Mouse (Mus musculus): ENCODE data around the gene Clrn2. TPM values are rescaled to one million over a fixed set of nuclear protein-coding genes. Genes with fewer than 3 reads are reported as not detected.

Gene Clrn2
- polyA plus RNA-seq, 1 experiment from 2014 or later, result 0.18 TPM

DNA sequence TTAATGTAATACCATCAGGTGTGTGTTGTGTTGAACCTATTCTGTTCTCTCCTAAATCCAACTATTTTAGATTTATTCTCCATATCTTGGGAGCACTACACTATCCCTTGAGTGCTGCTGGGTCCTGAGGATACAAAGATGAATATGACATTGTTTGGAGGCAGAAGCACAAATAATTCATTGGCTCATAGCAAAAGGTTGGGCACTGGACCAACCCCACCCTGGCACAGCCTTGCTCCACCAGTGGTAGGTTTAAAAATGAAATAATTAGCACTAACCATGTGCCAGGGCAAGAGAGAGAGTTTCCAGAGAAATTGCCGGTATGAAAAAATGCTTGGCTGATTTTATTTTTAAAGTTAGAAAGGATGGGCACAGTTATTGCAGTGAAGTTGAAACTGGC, 20.0 kb downstream of the Clrn2 start:
- WGBS, result 96% methylated on average over 1 of the region's 1 CpGs
- H3K9me3 ChIP-seq, result no peaks in the 10 kb centered on the region
- H3K4me3 ChIP-seq, result no peak overlapping the region
- H3K4me2 ChIP-seq, result no peak overlapping the region
- no peaks in the 10 kb centered on the region for H3K4me1 ChIP-seq
- H3K27me3 ChIP-seq (replicated peaks), result 0 out of 2 replicates have a peak, but pooled peaks cover 3% of the 10 kb centered on the region
- H3K36me3 ChIP-seq (replicated peaks), result no peaks in the 10 kb centered on the region
- no peak overlapping the region for H3K9ac ChIP-seq
- ATAC-seq (replicated peaks), result 0 out of 2 replicates have a peak, but pooled peaks have one; percentile 17
- H3K27ac ChIP-seq, result no peak overlapping the region

DNA sequence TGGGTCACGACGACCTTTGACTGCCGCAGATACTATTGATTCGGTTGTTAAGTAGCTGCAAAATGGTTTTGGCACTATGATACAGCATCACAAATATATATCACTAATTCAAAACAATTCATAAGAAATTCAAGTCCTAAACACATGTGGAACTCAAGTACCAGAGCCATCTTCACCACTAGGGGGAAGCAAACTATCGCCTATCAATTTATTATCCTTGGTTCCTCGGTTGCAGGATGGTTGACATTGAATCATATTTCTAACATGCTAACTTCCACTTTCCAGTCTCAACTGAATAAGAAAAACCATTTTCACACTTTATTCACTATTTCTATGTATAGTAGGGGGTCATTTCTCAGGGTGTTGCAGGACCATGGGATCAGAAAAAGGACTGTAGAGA, 20.7 kb downstream of the Clrn2 start:
- Histone ChIP-seq H3K9me3 (no peaks in the 10 kb centered on the region), H3K36me3 (replicated peaks) (no peaks in the 10 kb centered on the region), H3K4me3 (no peak overlapping the region), H3K9ac (no peak overlapping the region), H3K4me1 (no peaks in the 10 kb centered on the region), H3K27ac (no peak overlapping the region), H3K4me2 (no peak overlapping the region), H3K27me3 (replicated peaks) (0 out of 2 replicates have a peak, but pooled peaks cover 3% of the 10 kb centered on the region)
- ATAC-seq (replicated peaks), result peak; percentile 65; the same call in 1 of the 2 replicates
- WGBS, result 31% methylated on average over 6 of the region's 6 CpGs

- H3K27me3 ChIP-seq (replicated peaks), result 0 out of 2 replicates have a peak, but pooled peaks cover 3% of the 10 kb centered on the region
- no peak overlapping the region for H3K9ac ChIP-seq
- no peaks in the 10 kb centered on the region for H3K36me3 ChIP-seq (replicated peaks)
- H3K4me1 ChIP-seq, result no peaks in the 10 kb centered on the region
- H3K9me3 ChIP-seq, result no peaks in the 10 kb centered on the region
- H3K4me3 ChIP-seq, result no peak overlapping the region
- no peak overlapping the region for H3K4me2 ChIP-seq
- no peak for ATAC-seq (replicated peaks)
- H3K27ac ChIP-seq, result no peak overlapping the region
- 77% methylated on average over 3 of the region's 4 CpGs for WGBS
Measured at GRCm38 (mm10) chr5:45474758-45475157, 21.2 kb downstream of the Clrn2 start.

GRCm38 (mm10) chr5:45475771-45476170, 22.2 kb downstream of the Clrn2 start:
- no peaks in the 10 kb centered on the region for H3K9me3 ChIP-seq
- no peak overlapping the region for H3K27ac ChIP-seq
- H3K9ac ChIP-seq, result no peak overlapping the region
- H3K4me3 ChIP-seq, result no peak overlapping the region
- no peak overlapping the region for H3K4me2 ChIP-seq
- 92% methylated on average over 5 of the region's 5 CpGs for WGBS
- H3K36me3 ChIP-seq (replicated peaks), result no peaks in the 10 kb centered on the region
- H3K4me1 ChIP-seq, result no peaks in the 10 kb centered on the region
- H3K27me3 ChIP-seq (replicated peaks), result 0 out of 2 replicates have a peak, but pooled peaks cover 3% of the 10 kb centered on the region
- no peak for ATAC-seq (replicated peaks)

DNA sequence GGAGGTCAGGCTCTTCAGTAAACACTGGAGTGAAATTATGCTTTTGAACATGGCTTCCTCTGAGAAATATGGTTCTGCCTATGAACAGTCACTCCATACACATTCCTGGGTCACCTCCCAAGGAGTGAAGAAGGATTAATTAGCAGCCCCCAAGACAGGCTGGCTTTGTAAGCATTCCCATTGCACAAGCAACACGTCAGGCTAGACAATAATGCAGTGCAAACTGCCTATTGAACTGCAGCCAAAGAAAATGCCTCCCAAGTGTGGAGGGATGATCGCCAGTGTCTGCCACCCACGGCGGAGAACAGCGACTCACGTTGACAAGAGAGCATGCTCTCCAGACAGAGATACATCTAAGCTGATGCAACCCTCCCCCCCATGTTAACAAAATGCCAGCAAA, 22.7 kb downstream of the Clrn2 start:
- Histone ChIP-seq H3K4me2 (no peak overlapping the region), H3K27me3 (replicated peaks) (0 out of 2 replicates have a peak, but pooled peaks cover 3% of the 10 kb centered on the region), H3K9me3 (no peaks in the 10 kb centered on the region), H3K36me3 (replicated peaks) (no peaks in the 10 kb centered on the region), H3K4me3 (no peak overlapping the region), H3K27ac (no peak overlapping the region), H3K9ac (no peak overlapping the region), H3K4me1 (no peaks in the 10 kb centered on the region)
- ATAC-seq (replicated peaks), result no peak
- 26% methylated on average over 6 of the region's 6 CpGs for WGBS

- ATAC-seq (replicated peaks), result no peak
- Histone ChIP-seq H3K9me3 (no peaks in the 10 kb centered on the region), H3K27ac (no peak overlapping the region), H3K4me1 (no peaks in the 10 kb centered on the region), H3K4me3 (no peak overlapping the region), H3K27me3 (replicated peaks) (0 out of 2 replicates have a peak, but pooled peaks cover 3% of the 10 kb centered on the region), H3K9ac (no peak overlapping the region), H3K36me3 (replicated peaks) (no peaks in the 10 kb centered on the region), H3K4me2 (no peak overlapping the region)
- WGBS, result 90% methylated on average over 7 of the region's 7 CpGs
Measured at GRCm38 (mm10) chr5:45477601-45478000, 24.1 kb downstream of the Clrn2 start.

GRCm38 (mm10) chr5:45480066-45480465, 26.5 kb downstream of the Clrn2 start:
- no peaks in the 10 kb centered on the region for H3K9me3 ChIP-seq
- 100% methylated on average over 1 of the region's 1 CpGs for WGBS
- no peak for ATAC-seq (replicated peaks)
- H3K4me3 ChIP-seq, result no peak overlapping the region
- no peaks in the 10 kb centered on the region for H3K36me3 ChIP-seq (replicated peaks)
- no peak overlapping the region for H3K27ac ChIP-seq
- no peak overlapping the region for H3K9ac ChIP-seq
- no peaks in the 10 kb centered on the region for H3K27me3 ChIP-seq (replicated peaks)
- no peak overlapping the region for H3K4me2 ChIP-seq
- no peaks in the 10 kb centered on the region for H3K4me1 ChIP-seq

DNA sequence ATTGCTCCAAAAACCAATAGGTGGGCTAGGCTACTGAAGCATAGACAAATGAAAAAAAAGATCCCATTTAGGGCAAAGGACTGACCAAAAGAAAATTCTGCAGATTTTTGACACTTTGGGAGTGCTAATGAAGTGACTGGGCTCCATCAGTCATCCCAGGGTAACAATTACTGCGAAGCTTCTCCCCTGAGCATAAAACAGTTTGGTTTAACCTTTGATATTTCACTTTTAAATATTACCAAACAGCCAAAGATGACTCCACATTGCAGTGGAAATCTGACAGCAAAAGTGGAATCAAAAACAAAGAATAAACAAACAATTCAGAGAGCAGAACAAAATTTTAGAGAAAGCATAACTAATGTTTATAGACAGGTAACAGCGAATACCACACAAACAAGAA, 27.6 kb downstream of the Clrn2 start:
- Histone ChIP-seq H3K4me2 (no peak overlapping the region), H3K27ac (no peak overlapping the region), H3K9me3 (no peaks in the 10 kb centered on the region), H3K9ac (no peak overlapping the region), H3K4me3 (no peak overlapping the region), H3K4me1 (no peaks in the 10 kb centered on the region), H3K27me3 (replicated peaks) (no peaks in the 10 kb centered on the region), H3K36me3 (replicated peaks) (no peaks in the 10 kb centered on the region)
- ATAC-seq (replicated peaks), result no peak
- WGBS, result 88% methylated on average over 2 of the region's 2 CpGs

DNA sequence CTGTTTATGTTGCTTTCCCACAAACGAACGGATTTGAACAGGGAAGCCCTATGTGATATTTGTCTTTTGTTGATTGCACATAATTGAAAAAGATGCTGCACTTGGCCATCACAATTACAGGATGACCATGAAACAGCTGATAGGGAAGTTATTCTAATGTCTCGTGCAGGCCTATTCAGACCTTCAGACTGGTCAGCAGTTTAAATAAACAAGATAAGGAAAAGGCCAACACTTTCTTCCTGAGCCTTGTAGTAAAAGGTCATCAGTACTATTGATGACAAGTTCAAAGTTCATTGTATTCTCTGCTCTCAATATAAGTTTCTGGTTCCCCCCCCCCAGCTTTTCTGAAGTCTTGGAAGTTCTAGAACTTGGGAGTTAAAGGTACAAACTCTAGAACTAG, 29.1 kb downstream of the Clrn2 start:
- Histone ChIP-seq H3K4me1 (no peaks in the 10 kb centered on the region), H3K27me3 (replicated peaks) (no peaks in the 10 kb centered on the region), H3K9ac (no peak overlapping the region), H3K4me3 (no peak overlapping the region), H3K27ac (no peak overlapping the region), H3K9me3 (no peaks in the 10 kb centered on the region), H3K4me2 (no peak overlapping the region), H3K36me3 (replicated peaks) (no peaks in the 10 kb centered on the region)
- 83% methylated on average over 3 of the region's 3 CpGs for WGBS
- no peak for ATAC-seq (replicated peaks)

- Histone ChIP-seq H3K27ac (no peak overlapping the region), H3K27me3 (replicated peaks) (no peaks in the 10 kb centered on the region), H3K4me1 (no peaks in the 10 kb centered on the region), H3K9ac (no peak overlapping the region), H3K36me3 (replicated peaks) (no peaks in the 10 kb centered on the region), H3K4me2 (no peak overlapping the region), H3K9me3 (no peaks in the 10 kb centered on the region), H3K4me3 (no peak overlapping the region)
- WGBS, result 90% methylated on average over 1 of the region's 1 CpGs
- ATAC-seq (replicated peaks), result no peak
Measured at GRCm38 (mm10) chr5:45483654-45484053, 30.1 kb downstream of the Clrn2 start.

DNA sequence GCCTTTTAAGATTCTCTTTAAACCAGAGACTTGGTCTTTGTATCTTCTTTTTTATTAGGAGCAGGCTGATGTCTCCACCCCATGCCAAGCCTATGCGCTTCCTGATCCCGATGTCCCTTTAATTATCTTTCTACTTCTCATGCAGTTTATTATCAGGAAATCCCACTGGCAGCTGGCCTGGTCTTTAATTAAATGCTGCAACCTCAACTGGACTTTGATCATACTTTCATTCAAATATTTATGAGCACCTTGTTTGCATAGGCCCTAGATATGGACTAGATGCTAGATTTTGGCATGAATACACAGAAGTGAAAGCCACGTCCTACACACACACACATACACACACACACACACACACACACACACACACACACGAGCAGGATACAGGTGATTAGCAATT, 38.2 kb downstream of the Clrn2 start:
- Histone ChIP-seq H3K36me3 (replicated peaks) (no peaks in the 10 kb centered on the region), H3K4me2 (no peak overlapping the region), H3K9me3 (no peaks in the 10 kb centered on the region), H3K4me3 (no peak overlapping the region), H3K9ac (no peak overlapping the region), H3K27me3 (replicated peaks) (no peaks in the 10 kb centered on the region), H3K4me1 (peaks cover 16% of the 10 kb centered on the region), H3K27ac (no peak overlapping the region)
- no peak for ATAC-seq (replicated peaks)
- 46% methylated on average over 4 of the region's 4 CpGs for WGBS

GRCm38 (mm10) chr5:45493191-45494092, 39.9 kb downstream of the Clrn2 start, which contains the start of gene Lap3:
Gene Lap3 (plus strand): TSS chr5:45493374.
- Histone ChIP-seq H3K4me3 (peak within 1 kb of the TSS; percentile 82), H3K9me3 (no peaks in the 10 kb centered on the region), H3K27me3 (replicated peaks) (no peaks in the 10 kb centered on the region), H3K27ac (peak within 1 kb of the TSS; percentile 62; the same call in 1 of the 2 replicates), H3K9ac (peak within 1 kb of the TSS; percentile 64), H3K4me1 (peaks cover 16% of the 10 kb centered on the region), H3K4me2 (peak within 1 kb of the TSS; percentile 80), H3K36me3 (replicated peaks) (no peaks in the 10 kb centered on the region)
- WGBS, result under 1% methylated on average over 78 of the region's 78 CpGs
- ATAC-seq (replicated peaks), result peak; percentile 96
